Mouse (Mus musculus): ENCODE data around the gene Slc5a4a. TPM values are rescaled to one million over a fixed set of nuclear protein-coding genes. Genes with fewer than 3 reads are reported as not detected.

Gene Slc5a4a
- not detected in 2 replicates for polyA plus RNA-seq (2015; fragmentation: Nextera tagmentation; extraction: Ambion mirVana)

- no peaks in the 10 kb centered on the region for H3K36me3 ChIP-seq (ENCODE audit: control insufficient read depth, insufficient read depth)
- H3K9me3 ChIP-seq (replicated peaks; ENCODE audit: control insufficient read depth, low read length): no peaks in the 10 kb centered on the region
- H3K4me2 ChIP-seq (ENCODE audit: low read depth, low read length): no peak within 1 kb of the TSS
- ATAC-seq (replicated peaks; ENCODE audit: extremely low read depth, insufficient read depth, low FRiP score): no peak
- no peaks in the 10 kb centered on the region for H3K4me1 ChIP-seq (ENCODE audit: control insufficient read depth, insufficient read depth, low read length)
- no peak within 1 kb of the TSS for H3K9ac ChIP-seq (ENCODE audit: low read length)
- no peaks in the 10 kb centered on the region for H3K27me3 ChIP-seq (ENCODE audit: control insufficient read depth, insufficient read depth, low read length)
- H3K27ac ChIP-seq (ENCODE audit: low read length): no peak within 1 kb of the TSS
- WGBS: 84% methylated on average over 5 of the region's 5 CpGs
- no peak within 1 kb of the TSS for H3K4me3 ChIP-seq (ENCODE audit: low read length)
Measured at GRCm38 (mm10) chr10:76147278-76147677, at the start of gene Slc5a4a. Gene Slc5a4a, plus strand, starts transcription at chr10:76147451.

- Histone ChIP-seq H3K4me3 (ENCODE audit: low read length) (no peak within 1 kb of the TSS), H3K27me3 (ENCODE audit: control insufficient read depth, insufficient read depth, low read length) (no peaks in the 10 kb centered on the region), H3K4me1 (ENCODE audit: control insufficient read depth, insufficient read depth, low read length) (no peaks in the 10 kb centered on the region), H3K27ac (ENCODE audit: low read length) (no peak within 1 kb of the TSS), H3K9me3 (replicated peaks; ENCODE audit: control insufficient read depth, low read length) (no peaks in the 10 kb centered on the region), H3K36me3 (ENCODE audit: control insufficient read depth, insufficient read depth) (no peaks in the 10 kb centered on the region), H3K4me2 (ENCODE audit: low read depth, low read length) (no peak within 1 kb of the TSS), H3K9ac (ENCODE audit: low read length) (no peak within 1 kb of the TSS)
- 79% methylated on average over 4 of the region's 4 CpGs for WGBS
- no peak for ATAC-seq (replicated peaks; ENCODE audit: extremely low read depth, insufficient read depth, low FRiP score)
Measured at GRCm38 (mm10) chr10:76110861-76111260, 36.4 kb upstream of the Slc5a4a start, which contains the start of gene Slc5a4b. Gene Slc5a4b, minus strand, starts transcription at chr10:76110961.

GRCm38 (mm10) chr10:76117966-76118365 lies 29.3 kb upstream of the Slc5a4a start:
- no peaks in the 10 kb centered on the region for H3K36me3 ChIP-seq (ENCODE audit: control insufficient read depth, insufficient read depth)
- no peak overlapping the region for H3K9ac ChIP-seq (ENCODE audit: low read length)
- no peak overlapping the region for H3K4me3 ChIP-seq (ENCODE audit: low read length)
- H3K9me3 ChIP-seq (replicated peaks; ENCODE audit: control insufficient read depth, low read length): no peaks in the 10 kb centered on the region
- no peak for ATAC-seq (replicated peaks; ENCODE audit: extremely low read depth, insufficient read depth, low FRiP score)
- no peaks in the 10 kb centered on the region for H3K4me1 ChIP-seq (ENCODE audit: control insufficient read depth, insufficient read depth, low read length)
- H3K4me2 ChIP-seq (ENCODE audit: low read depth, low read length): no peak overlapping the region
- H3K27ac ChIP-seq (ENCODE audit: low read length): no peak overlapping the region
- 32% methylated on average over 5 of the region's 5 CpGs for WGBS
- H3K27me3 ChIP-seq (ENCODE audit: control insufficient read depth, insufficient read depth, low read length): no peaks in the 10 kb centered on the region

GRCm38 (mm10) chr10:76118741-76119140 lies 28.5 kb upstream of the Slc5a4a start:
- 10% methylated on average over 1 of the region's 1 CpGs for WGBS
- H3K4me2 ChIP-seq (ENCODE audit: low read depth, low read length): no peak overlapping the region
- no peak overlapping the region for H3K9ac ChIP-seq (ENCODE audit: low read length)
- ATAC-seq (replicated peaks; ENCODE audit: extremely low read depth, insufficient read depth, low FRiP score): no peak
- no peak overlapping the region for H3K4me3 ChIP-seq (ENCODE audit: low read length)
- no peaks in the 10 kb centered on the region for H3K36me3 ChIP-seq (ENCODE audit: control insufficient read depth, insufficient read depth)
- H3K4me1 ChIP-seq (ENCODE audit: control insufficient read depth, insufficient read depth, low read length): no peaks in the 10 kb centered on the region
- H3K9me3 ChIP-seq (replicated peaks; ENCODE audit: control insufficient read depth, low read length): no peaks in the 10 kb centered on the region
- no peak overlapping the region for H3K27ac ChIP-seq (ENCODE audit: low read length)
- H3K27me3 ChIP-seq (ENCODE audit: control insufficient read depth, insufficient read depth, low read length): no peaks in the 10 kb centered on the region

- H3K36me3 ChIP-seq (ENCODE audit: control insufficient read depth, insufficient read depth): no peaks in the 10 kb centered on the region
- no peak overlapping the region for H3K4me3 ChIP-seq (ENCODE audit: low read length)
- WGBS: 20% methylated on average over 4 of the region's 4 CpGs
- no peak for ATAC-seq (replicated peaks; ENCODE audit: extremely low read depth, insufficient read depth, low FRiP score)
- no peaks in the 10 kb centered on the region for H3K27me3 ChIP-seq (ENCODE audit: control insufficient read depth, insufficient read depth, low read length)
- no peaks in the 10 kb centered on the region for H3K4me1 ChIP-seq (ENCODE audit: control insufficient read depth, insufficient read depth, low read length)
- H3K4me2 ChIP-seq (ENCODE audit: low read depth, low read length): no peak overlapping the region
- no peak overlapping the region for H3K27ac ChIP-seq (ENCODE audit: low read length)
- H3K9me3 ChIP-seq (replicated peaks; ENCODE audit: control insufficient read depth, low read length): no peaks in the 10 kb centered on the region
- H3K9ac ChIP-seq (ENCODE audit: low read length): no peak overlapping the region
Measured at GRCm38 (mm10) chr10:76120124-76120711, 27.0 kb upstream of the Slc5a4a start.

GRCm38 (mm10) chr10:76121495-76121894 lies 25.8 kb upstream of the Slc5a4a start:
- ATAC-seq (replicated peaks; ENCODE audit: extremely low read depth, insufficient read depth, low FRiP score): no peak
- WGBS: 51% methylated on average over 5 of the region's 5 CpGs

GRCm38 (mm10) chr10:76132506-76132905 lies 14.7 kb upstream of the Slc5a4a start:
- ATAC-seq (replicated peaks; ENCODE audit: extremely low read depth, insufficient read depth, low FRiP score): no peak
- whole genome bisulfite sequencing: 69% methylated on average over 4 of the region's 4 CpGs

More at GRCm38 (mm10) chr10:76121495-76121894, 25.8 kb upstream of the Slc5a4a start:
- H3K27me3 ChIP-seq (ENCODE audit: control insufficient read depth, insufficient read depth, low read length): no peaks in the 10 kb centered on the region
- no peak overlapping the region for H3K27ac ChIP-seq (ENCODE audit: low read length)
- no peak overlapping the region for H3K4me3 ChIP-seq (ENCODE audit: low read length)
- H3K4me1 ChIP-seq (ENCODE audit: control insufficient read depth, insufficient read depth, low read length): no peaks in the 10 kb centered on the region
- H3K9ac ChIP-seq (ENCODE audit: low read length): no peak overlapping the region
- no peaks in the 10 kb centered on the region for H3K9me3 ChIP-seq (replicated peaks; ENCODE audit: control insufficient read depth, low read length)
- H3K4me2 ChIP-seq (ENCODE audit: low read depth, low read length): no peak overlapping the region
- no peaks in the 10 kb centered on the region for H3K36me3 ChIP-seq (ENCODE audit: control insufficient read depth, insufficient read depth)

GRCm38 (mm10) chr10:76136318-76136717 lies 10.9 kb upstream of the Slc5a4a start:
- Histone ChIP-seq H3K27me3 (ENCODE audit: control insufficient read depth, insufficient read depth, low read length) (0 out of 2 replicates have a peak, but pooled peaks cover 3% of the 10 kb centered on the region), H3K9me3 (replicated peaks; ENCODE audit: control insufficient read depth, low read length) (no peaks in the 10 kb centered on the region), H3K4me2 (ENCODE audit: low read depth, low read length) (no peak overlapping the region), H3K4me3 (ENCODE audit: low read length) (no peak overlapping the region), H3K36me3 (ENCODE audit: control insufficient read depth, insufficient read depth) (no peaks in the 10 kb centered on the region), H3K9ac (ENCODE audit: low read length) (no peak overlapping the region), H3K27ac (ENCODE audit: low read length) (no peak overlapping the region), H3K4me1 (ENCODE audit: control insufficient read depth, insufficient read depth, low read length) (no peaks in the 10 kb centered on the region)
- 75% methylated on average over 2 of the region's 2 CpGs for WGBS
- no peak for ATAC-seq (replicated peaks; ENCODE audit: extremely low read depth, insufficient read depth, low FRiP score)

More at GRCm38 (mm10) chr10:76132506-76132905, 14.7 kb upstream of the Slc5a4a start:
- Histone ChIP-seq H3K4me2 (ENCODE audit: low read depth, low read length) (no peak overlapping the region), H3K4me3 (ENCODE audit: low read length) (no peak overlapping the region), H3K36me3 (ENCODE audit: control insufficient read depth, insufficient read depth) (no peaks in the 10 kb centered on the region), H3K27ac (ENCODE audit: low read length) (no peak overlapping the region), H3K9ac (ENCODE audit: low read length) (no peak overlapping the region), H3K9me3 (replicated peaks; ENCODE audit: control insufficient read depth, low read length) (no peaks in the 10 kb centered on the region), H3K4me1 (ENCODE audit: control insufficient read depth, insufficient read depth, low read length) (no peaks in the 10 kb centered on the region), H3K27me3 (ENCODE audit: control insufficient read depth, insufficient read depth, low read length) (0 out of 2 replicates have a peak, but pooled peaks cover 3% of the 10 kb centered on the region)

GRCm38 (mm10) chr10:76146846-76147245 lies 405 bp upstream of the Slc5a4a start:
- WGBS: 60% methylated on average over 8 of the region's 8 CpGs

More at GRCm38 (mm10) chr10:76146846-76147245, 405 bp upstream of the Slc5a4a start:
- no peak overlapping the region for H3K9ac ChIP-seq (ENCODE audit: low read length)
- no peaks in the 10 kb centered on the region for H3K4me1 ChIP-seq (ENCODE audit: control insufficient read depth, insufficient read depth, low read length)
- no peak for ATAC-seq (replicated peaks; ENCODE audit: extremely low read depth, insufficient read depth, low FRiP score)
- no peak overlapping the region for H3K4me2 ChIP-seq (ENCODE audit: low read depth, low read length)
- H3K9me3 ChIP-seq (replicated peaks; ENCODE audit: control insufficient read depth, low read length): no peaks in the 10 kb centered on the region
- no peaks in the 10 kb centered on the region for H3K27me3 ChIP-seq (ENCODE audit: control insufficient read depth, insufficient read depth, low read length)
- no peaks in the 10 kb centered on the region for H3K36me3 ChIP-seq (ENCODE audit: control insufficient read depth, insufficient read depth)
- no peak overlapping the region for H3K4me3 ChIP-seq (ENCODE audit: low read length)
- H3K27ac ChIP-seq (ENCODE audit: low read length): no peak overlapping the region

Measured in heart, embryonic 16.5 days (tissue).